Mouse (Mus musculus): ENCODE results near the gene Dock9. TPM values are rescaled to one million over a fixed set of nuclear protein-coding genes. Genes with fewer than 3 reads are reported as not detected.

Gene Dock9
- polyA plus RNA-seq, 1 experiment from 2014 or later, result 11.1 TPM

- ATAC-seq (replicated peaks; ENCODE audit: low FRiP score, low read depth), result no peak
- Histone ChIP-seq H3K36me3 (ENCODE audit: insufficient read depth, low read length) (no peaks in the 10 kb centered on the region), H3K9ac (ENCODE audit: low read depth, low read length) (no peak overlapping the region), H3K9me3 (replicated peaks; ENCODE audit: low read length) (no peaks in the 10 kb centered on the region), H3K27ac (no peak overlapping the region), H3K4me2 (ENCODE audit: low read length) (no peak overlapping the region), H3K4me3 (replicated peaks; ENCODE audit: low read depth, low read length) (no peak overlapping the region), H3K27me3 (ENCODE audit: insufficient read depth, low read length) (peaks cover 4% of the 10 kb centered on the region; the same call in 1 of the 2 replicates), H3K4me1 (replicated peaks; ENCODE audit: insufficient read depth, low read length) (no peaks in the 10 kb centered on the region)
- WGBS, result 74% methylated on average over 2 of the region's 2 CpGs
- no peak for DNase-seq (ENCODE audit: low spot score)
- TF ChIP-seq CTCF (IDR thresholded peaks at IDR 0.05; ENCODE audit: low read depth), result no peak
Observed at GRCm38 (mm10) chr14:121500577-121500976, 297.1 kb downstream of the Dock9 start.

GRCm38 (mm10) chr14:121499769-121500168, 297.9 kb downstream of the Dock9 start:
- H3K4me2 ChIP-seq (ENCODE audit: low read length), result no peak overlapping the region
- no peaks in the 10 kb centered on the region for H3K4me1 ChIP-seq (replicated peaks; ENCODE audit: insufficient read depth, low read length)
- H3K9ac ChIP-seq (ENCODE audit: low read depth, low read length), result no peak overlapping the region
- TF ChIP-seq CTCF (IDR thresholded peaks at IDR 0.05; ENCODE audit: low read depth), result no peak
- H3K36me3 ChIP-seq (ENCODE audit: insufficient read depth, low read length), result no peaks in the 10 kb centered on the region
- peaks cover 4% of the 10 kb centered on the region; the same call in 1 of the 2 replicates for H3K27me3 ChIP-seq (ENCODE audit: insufficient read depth, low read length)
- no peaks in the 10 kb centered on the region for H3K9me3 ChIP-seq (replicated peaks; ENCODE audit: low read length)
- no peak for ATAC-seq (replicated peaks; ENCODE audit: low FRiP score, low read depth)
- DNase-seq (ENCODE audit: low spot score), result no peak
- H3K4me3 ChIP-seq (replicated peaks; ENCODE audit: low read depth, low read length), result no peak overlapping the region
- 44% methylated on average over 1 of the region's 1 CpGs for WGBS
- H3K27ac ChIP-seq, result no peak overlapping the region

- no peak for TF ChIP-seq CTCF (IDR thresholded peaks at IDR 0.05; ENCODE audit: low read depth)
- Histone ChIP-seq H3K9ac (ENCODE audit: low read depth, low read length) (no peak overlapping the region), H3K4me2 (ENCODE audit: low read length) (no peak overlapping the region), H3K27me3 (ENCODE audit: insufficient read depth, low read length) (no peaks in the 10 kb centered on the region), H3K4me1 (replicated peaks; ENCODE audit: insufficient read depth, low read length) (no peaks in the 10 kb centered on the region), H3K27ac (no peak overlapping the region), H3K9me3 (replicated peaks; ENCODE audit: low read length) (no peaks in the 10 kb centered on the region), H3K4me3 (replicated peaks; ENCODE audit: low read depth, low read length) (no peak overlapping the region), H3K36me3 (ENCODE audit: insufficient read depth, low read length) (no peaks in the 10 kb centered on the region)
- DNase-seq (ENCODE audit: low spot score), result no peak
- WGBS, result 87% methylated on average over 1 of the region's 1 CpGs
- ATAC-seq (replicated peaks; ENCODE audit: low FRiP score, low read depth), result no peak
Observed at GRCm38 (mm10) chr14:121497800-121498199, 299.8 kb downstream of the Dock9 start.

- Histone ChIP-seq H3K4me1 (replicated peaks; ENCODE audit: insufficient read depth, low read length) (no peaks in the 10 kb centered on the region), H3K36me3 (ENCODE audit: insufficient read depth, low read length) (no peaks in the 10 kb centered on the region), H3K27ac (no peak overlapping the region), H3K9me3 (replicated peaks; ENCODE audit: low read length) (no peaks in the 10 kb centered on the region), H3K4me3 (replicated peaks; ENCODE audit: low read depth, low read length) (no peak overlapping the region), H3K9ac (ENCODE audit: low read depth, low read length) (no peak overlapping the region), H3K4me2 (ENCODE audit: low read length) (no peak overlapping the region), H3K27me3 (ENCODE audit: insufficient read depth, low read length) (no peaks in the 10 kb centered on the region)
- DNase-seq (ENCODE audit: low spot score) (no peak), ATAC-seq (replicated peaks; ENCODE audit: low FRiP score, low read depth) (no peak)
- no peak for TF ChIP-seq CTCF (IDR thresholded peaks at IDR 0.05; ENCODE audit: low read depth)
- 82% methylated on average over 4 of the region's 4 CpGs for WGBS
Observed at GRCm38 (mm10) chr14:121495741-121496140, 301.9 kb downstream of the Dock9 start.

- TF ChIP-seq CTCF (IDR thresholded peaks at IDR 0.05; ENCODE audit: low read depth), result no peak
- no peak overlapping the region for H3K27ac ChIP-seq
- H3K4me2 ChIP-seq (ENCODE audit: low read length), result no peak overlapping the region
- ATAC-seq (replicated peaks; ENCODE audit: low FRiP score, low read depth), result no peak
- 81% methylated on average over 2 of the region's 2 CpGs for WGBS
- H3K36me3 ChIP-seq (ENCODE audit: insufficient read depth, low read length), result no peaks in the 10 kb centered on the region
- no peaks in the 10 kb centered on the region for H3K4me1 ChIP-seq (replicated peaks; ENCODE audit: insufficient read depth, low read length)
- no peak for DNase-seq (ENCODE audit: low spot score)
- H3K4me3 ChIP-seq (replicated peaks; ENCODE audit: low read depth, low read length), result no peak overlapping the region
- no peak overlapping the region for H3K9ac ChIP-seq (ENCODE audit: low read depth, low read length)
- H3K9me3 ChIP-seq (replicated peaks; ENCODE audit: low read length), result no peaks in the 10 kb centered on the region
- H3K27me3 ChIP-seq (ENCODE audit: insufficient read depth, low read length), result no peaks in the 10 kb centered on the region
Observed at GRCm38 (mm10) chr14:121495120-121495519, 302.5 kb downstream of the Dock9 start.

- H3K36me3 ChIP-seq (ENCODE audit: insufficient read depth, low read length), result no peaks in the 10 kb centered on the region
- WGBS, result 60% methylated on average over 2 of the region's 2 CpGs
- H3K9ac ChIP-seq (ENCODE audit: low read depth, low read length), result no peak overlapping the region
- DNase-seq (ENCODE audit: low spot score) (no peak), ATAC-seq (replicated peaks; ENCODE audit: low FRiP score, low read depth) (no peak)
- no peaks in the 10 kb centered on the region for H3K27me3 ChIP-seq (ENCODE audit: insufficient read depth, low read length)
- no peak for TF ChIP-seq CTCF (IDR thresholded peaks at IDR 0.05; ENCODE audit: low read depth)
- no peak overlapping the region for H3K4me2 ChIP-seq (ENCODE audit: low read length)
- no peaks in the 10 kb centered on the region for H3K9me3 ChIP-seq (replicated peaks; ENCODE audit: low read length)
- no peak overlapping the region for H3K27ac ChIP-seq
- H3K4me1 ChIP-seq (replicated peaks; ENCODE audit: insufficient read depth, low read length), result no peaks in the 10 kb centered on the region
- no peak overlapping the region for H3K4me3 ChIP-seq (replicated peaks; ENCODE audit: low read depth, low read length)
Observed at GRCm38 (mm10) chr14:121494238-121494637, 303.4 kb downstream of the Dock9 start.

GRCm38 (mm10) chr14:121493712-121494111, 303.9 kb downstream of the Dock9 start:
- TF ChIP-seq CTCF (IDR thresholded peaks at IDR 0.05; ENCODE audit: low read depth), result no peak
- Histone ChIP-seq H3K9ac (ENCODE audit: low read depth, low read length) (no peak overlapping the region), H3K9me3 (replicated peaks; ENCODE audit: low read length) (no peaks in the 10 kb centered on the region), H3K4me2 (ENCODE audit: low read length) (no peak overlapping the region), H3K4me3 (replicated peaks; ENCODE audit: low read depth, low read length) (no peak overlapping the region), H3K36me3 (ENCODE audit: insufficient read depth, low read length) (no peaks in the 10 kb centered on the region), H3K27me3 (ENCODE audit: insufficient read depth, low read length) (no peaks in the 10 kb centered on the region), H3K4me1 (replicated peaks; ENCODE audit: insufficient read depth, low read length) (no peaks in the 10 kb centered on the region), H3K27ac (no peak overlapping the region)
- no peak for DNase-seq (ENCODE audit: low spot score)
- WGBS, result 48% methylated on average over 3 of the region's 3 CpGs
- no peak for ATAC-seq (replicated peaks; ENCODE audit: low FRiP score, low read depth)

All from kidney, postnatal 0 days (tissue).